Mouse (Mus musculus): ENCODE measurements around the gene Prmt2. TPM values are rescaled to one million over a fixed set of nuclear protein-coding genes. Genes with fewer than 3 reads are reported as not detected.
A peak's percentile ranks its signal among the peaks of the same experiment; 100 is the strongest.

Prmt2 gene
- polyA plus RNA-seq, 1 experiment: 287 TPM

- no peak for TF ChIP-seq POLR2A (IDR thresholded peaks at IDR 0.05; ENCODE audit: borderline replicate concordance, extremely low read depth, insufficient read depth, insufficient read length, poor library complexity, severe bottlenecking)
- no peak for TF ChIP-seq CTCF (IDR thresholded peaks at IDR 0.05; ENCODE audit: borderline replicate concordance, extremely low read depth, insufficient read depth, insufficient read length)
- no peak for DNase-seq (ENCODE audit: low read depth)
These were observed 20.6 kb downstream of the Prmt2 start for GRCm38 (mm10) chr10:76217056-76217455.

GRCm38 (mm10) chr10:76214161-76214560 lies 23.5 kb downstream of the Prmt2 start:
- no peak for DNase-seq (ENCODE audit: low read depth)
- TF ChIP-seq POLR2A (IDR thresholded peaks at IDR 0.05; ENCODE audit: borderline replicate concordance, extremely low read depth, insufficient read depth, insufficient read length, poor library complexity, severe bottlenecking) (no peak), CTCF (IDR thresholded peaks at IDR 0.05; ENCODE audit: borderline replicate concordance, extremely low read depth, insufficient read depth, insufficient read length) (no peak)

DNA sequence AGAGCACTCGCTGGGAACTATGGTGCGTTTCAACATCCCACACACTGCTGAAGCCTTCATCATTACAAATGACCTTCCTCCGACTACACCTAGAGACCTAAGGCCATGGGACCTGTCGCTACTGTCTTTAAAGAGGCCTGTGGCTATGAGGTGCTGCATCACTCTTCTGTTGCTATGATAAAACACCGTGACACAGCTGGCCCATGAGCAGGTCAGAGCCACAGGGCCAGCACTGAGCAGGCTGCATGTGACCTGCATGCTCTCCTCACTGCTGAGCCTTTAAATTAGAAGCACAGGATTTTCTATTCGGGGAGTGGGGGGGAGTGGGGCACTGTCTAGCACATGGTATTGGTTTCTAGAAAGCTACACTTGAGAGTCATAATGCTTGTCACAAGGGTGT lies 25.5 kb downstream of the Prmt2 start:
- no peak for DNase-seq (ENCODE audit: low read depth)
- TF ChIP-seq CTCF (IDR thresholded peaks at IDR 0.05; ENCODE audit: borderline replicate concordance, extremely low read depth, insufficient read depth, insufficient read length) (no peak), POLR2A (IDR thresholded peaks at IDR 0.05; ENCODE audit: borderline replicate concordance, extremely low read depth, insufficient read depth, insufficient read length, poor library complexity, severe bottlenecking) (no peak)

- DNase-seq (ENCODE audit: low read depth): no peak
- TF ChIP-seq POLR2A (IDR thresholded peaks at IDR 0.05; ENCODE audit: borderline replicate concordance, extremely low read depth, insufficient read depth, insufficient read length, poor library complexity, severe bottlenecking) (no peak), CTCF (IDR thresholded peaks at IDR 0.05; ENCODE audit: borderline replicate concordance, extremely low read depth, insufficient read depth, insufficient read length) (no peak)
These were observed 26.9 kb downstream of the Prmt2 start for GRCm38 (mm10) chr10:76210806-76211205.

DNA sequence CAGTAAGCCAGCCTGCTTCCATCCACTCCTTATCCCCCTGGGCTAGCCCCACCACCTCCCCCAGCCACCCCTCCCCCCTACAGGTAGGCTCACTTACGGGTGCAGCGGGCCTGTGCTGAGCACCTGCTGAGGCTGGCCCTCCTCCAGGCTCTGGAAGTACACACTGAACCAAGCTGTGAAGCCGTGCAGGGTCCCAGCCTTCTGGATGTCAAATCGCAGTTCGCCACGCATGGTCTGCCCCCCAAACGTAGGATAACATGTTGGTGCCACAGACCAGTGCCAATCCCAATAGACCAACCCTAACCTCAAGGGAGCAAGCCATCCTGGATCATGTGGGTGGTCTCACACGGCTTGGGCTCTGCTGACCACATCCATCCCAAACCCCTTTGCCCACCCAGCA lies 28.4 kb downstream of the Prmt2 start:
- DNase-seq (ENCODE audit: low read depth): no peak
- TF ChIP-seq POLR2A (IDR thresholded peaks at IDR 0.05; ENCODE audit: borderline replicate concordance, extremely low read depth, insufficient read depth, insufficient read length, poor library complexity, severe bottlenecking) (no peak), CTCF (IDR thresholded peaks at IDR 0.05; ENCODE audit: borderline replicate concordance, extremely low read depth, insufficient read depth, insufficient read length) (no peak)

- TF ChIP-seq POLR2A (IDR thresholded peaks at IDR 0.05; ENCODE audit: borderline replicate concordance, extremely low read depth, insufficient read depth, insufficient read length, poor library complexity, severe bottlenecking) (no peak), CTCF (IDR thresholded peaks at IDR 0.05; ENCODE audit: borderline replicate concordance, extremely low read depth, insufficient read depth, insufficient read length) (no peak)
- DNase-seq (ENCODE audit: low read depth): no peak
These were observed 30.3 kb downstream of the Prmt2 start for GRCm38 (mm10) chr10:76207262-76207796.

DNA sequence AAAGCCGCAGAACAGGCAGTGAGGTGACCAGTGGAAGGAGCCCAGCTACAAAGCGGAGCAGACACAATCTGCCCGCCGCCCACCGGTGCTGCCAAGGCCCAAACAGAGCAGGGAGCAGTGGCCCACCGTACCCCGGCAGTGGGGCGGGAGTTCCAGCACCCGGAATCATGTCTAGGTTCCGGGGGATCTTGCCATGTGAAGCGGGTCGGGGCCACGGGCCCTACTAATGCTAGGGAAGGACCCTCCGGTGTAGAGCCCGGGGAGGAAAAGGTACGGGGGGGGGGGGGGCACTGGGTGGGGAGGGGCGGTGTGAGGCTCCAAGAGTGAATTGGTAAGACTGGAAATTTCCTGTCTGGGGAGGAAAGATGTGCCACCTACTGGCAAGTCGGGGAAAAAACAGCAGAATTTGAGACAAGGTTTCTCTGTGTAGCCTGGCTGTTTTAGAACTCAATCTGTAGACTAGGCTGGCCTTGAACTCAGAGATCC lies 33.8 kb downstream of the Prmt2 start:
- DNase-seq (ENCODE audit: low read depth): peak; percentile 60
- TF ChIP-seq CTCF (IDR thresholded peaks at IDR 0.05; ENCODE audit: borderline replicate concordance, extremely low read depth, insufficient read depth, insufficient read length) (peak; percentile 54; the same call in 1 of the 2 replicates), POLR2A (IDR thresholded peaks at IDR 0.05; ENCODE audit: borderline replicate concordance, extremely low read depth, insufficient read depth, insufficient read length, poor library complexity, severe bottlenecking) (no peak)

GRCm38 (mm10) chr10:76201978-76202377 lies 35.7 kb downstream of the Prmt2 start:
- TF ChIP-seq POLR2A (IDR thresholded peaks at IDR 0.05; ENCODE audit: borderline replicate concordance, extremely low read depth, insufficient read depth, insufficient read length, poor library complexity, severe bottlenecking): no peak
- TF ChIP-seq CTCF (IDR thresholded peaks at IDR 0.05; ENCODE audit: borderline replicate concordance, extremely low read depth, insufficient read depth, insufficient read length): peak; percentile 68; the same call in 1 of the 2 replicates
- DNase-seq (ENCODE audit: low read depth): peak; percentile 91

- no peak for DNase-seq (ENCODE audit: low read depth)
- no peak for TF ChIP-seq POLR2A (IDR thresholded peaks at IDR 0.05; ENCODE audit: borderline replicate concordance, extremely low read depth, insufficient read depth, insufficient read length, poor library complexity, severe bottlenecking)
- TF ChIP-seq CTCF (IDR thresholded peaks at IDR 0.05; ENCODE audit: borderline replicate concordance, extremely low read depth, insufficient read depth, insufficient read length): no peak
These were observed 36.2 kb downstream of the Prmt2 start for GRCm38 (mm10) chr10:76201416-76201815.

DNA sequence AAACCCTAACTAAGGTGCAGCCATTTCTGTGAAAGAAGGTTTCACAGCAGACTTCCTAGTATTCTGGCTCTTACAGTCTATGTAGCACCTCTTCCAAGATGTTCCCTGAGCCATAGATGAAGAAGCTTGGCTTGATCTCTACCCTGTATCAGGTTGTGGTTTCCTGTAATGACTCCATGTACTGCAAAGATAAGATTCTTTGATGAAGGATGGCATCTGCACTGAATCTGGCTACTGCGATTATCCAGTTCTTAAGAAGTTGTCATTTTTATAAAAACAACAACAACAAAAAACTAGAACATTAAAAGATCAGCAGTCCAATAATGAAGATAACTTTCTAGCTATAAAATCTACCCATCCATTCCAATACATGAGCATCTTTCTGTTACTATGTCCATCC lies 49.7 kb downstream of the Prmt2 start:
- DNase-seq (ENCODE audit: low read depth): no peak
- TF ChIP-seq CTCF (IDR thresholded peaks at IDR 0.05; ENCODE audit: borderline replicate concordance, extremely low read depth, insufficient read depth, insufficient read length) (no peak), POLR2A (IDR thresholded peaks at IDR 0.05; ENCODE audit: borderline replicate concordance, extremely low read depth, insufficient read depth, insufficient read length, poor library complexity, severe bottlenecking) (no peak)

DNA sequence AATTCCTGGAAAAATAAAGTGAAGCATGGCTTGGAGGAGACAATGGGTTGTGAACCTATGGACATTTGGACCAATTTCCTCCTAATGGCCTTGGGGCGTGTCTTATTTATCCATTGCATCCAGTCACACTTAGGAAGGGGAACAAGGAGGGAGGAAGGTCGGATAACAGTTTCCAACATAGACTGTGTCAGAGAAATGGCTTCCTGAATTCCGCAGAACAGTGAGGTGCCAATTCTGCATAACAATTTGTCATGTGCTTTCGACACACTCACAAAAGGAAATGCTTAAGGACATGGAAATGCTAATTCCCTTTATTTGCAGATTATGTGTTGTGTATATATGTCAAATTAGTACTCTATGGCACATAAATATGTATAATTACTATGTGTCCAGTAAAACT lies 52.4 kb downstream of the Prmt2 start:
- no peak for DNase-seq (ENCODE audit: low read depth)
- TF ChIP-seq POLR2A (IDR thresholded peaks at IDR 0.05; ENCODE audit: borderline replicate concordance, extremely low read depth, insufficient read depth, insufficient read length, poor library complexity, severe bottlenecking) (no peak), CTCF (IDR thresholded peaks at IDR 0.05; ENCODE audit: borderline replicate concordance, extremely low read depth, insufficient read depth, insufficient read length) (no peak)

DNA sequence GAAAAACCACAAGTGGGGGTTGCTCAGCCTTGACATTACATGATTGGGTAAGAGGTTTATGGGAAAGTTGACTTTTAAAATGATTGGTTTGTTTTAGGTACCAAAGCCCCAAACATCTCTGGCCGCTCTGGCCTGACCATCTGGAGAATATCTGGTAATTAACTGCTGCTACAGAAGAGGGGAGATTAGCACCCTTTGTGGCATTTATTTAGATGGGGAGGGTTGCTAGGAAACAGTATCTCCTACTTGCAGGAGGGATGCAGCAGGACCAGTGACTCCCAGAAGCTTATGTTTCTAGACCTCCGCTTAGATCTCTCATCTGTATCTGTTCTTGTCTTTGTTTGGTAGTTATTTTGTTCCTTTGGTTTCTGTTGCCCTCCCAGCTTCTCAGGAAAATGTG lies 62.8 kb downstream of the Prmt2 start:
- peak; percentile 66 for DNase-seq (ENCODE audit: low read depth)
- no peak for TF ChIP-seq CTCF (IDR thresholded peaks at IDR 0.05; ENCODE audit: borderline replicate concordance, extremely low read depth, insufficient read depth, insufficient read length)
- no peak for TF ChIP-seq POLR2A (IDR thresholded peaks at IDR 0.05; ENCODE audit: borderline replicate concordance, extremely low read depth, insufficient read depth, insufficient read length, poor library complexity, severe bottlenecking)

All from brain, embryonic 14.5 days (tissue).